Mouse (Mus musculus) adrenal gland, postnatal 14 days (tissue): ENCODE measurements around the gene Inpp5d. TPM values are rescaled to one million over a fixed set of nuclear protein-coding genes. Genes with fewer than 3 reads are reported as not detected.

Experiments used
- total RNA-seq: library from RNA; stranded (reverse); gene quantifications from 2 replicates; pipeline ENCODE4 v1.2.3, GENCODE M21; 2021

Inpp5d gene
- total RNA-seq, 1 experiment from 2014 or later, result 13.2 TPM

Other genes starting within 250 kb of the Inpp5d start
- 0.38 TPM in 1 of 2 replicates, not detected in the other for gene Kcnj13, start 225.6 kb upstream of the Inpp5d start, total RNA-seq
- gene Snorc, start 150.0 kb upstream of the Inpp5d start, total RNA-seq, result not detected in 2 replicates
- not detected in 2 replicates for gene Neu2, start 110.4 kb upstream of the Inpp5d start, total RNA-seq
- 0.64 and 3.6 TPM in 2 replicates for gene Ngef, start 46.4 kb upstream of the Inpp5d start, total RNA-seq
- gene Atg16l1, start 135.6 kb downstream of the Inpp5d start, total RNA-seq, result 35.3 and 37.2 TPM in 2 replicates
- gene Sag, start 183.4 kb downstream of the Inpp5d start, total RNA-seq, result 1.7 and 2.2 TPM in 2 replicates
- gene Dgkd, start 233.0 kb downstream of the Inpp5d start, total RNA-seq, result 81.6 and 129 TPM in 2 replicates